Mouse (Mus musculus): ENCODE data around the gene Trp53bp1. TPM values are rescaled to one million over a fixed set of nuclear protein-coding genes. Genes with fewer than 3 reads are reported as not detected.

The Trp53bp1 gene
- total RNA-seq, 2 experiments from 2014 or later, result 148 to 170 TPM

DNA sequence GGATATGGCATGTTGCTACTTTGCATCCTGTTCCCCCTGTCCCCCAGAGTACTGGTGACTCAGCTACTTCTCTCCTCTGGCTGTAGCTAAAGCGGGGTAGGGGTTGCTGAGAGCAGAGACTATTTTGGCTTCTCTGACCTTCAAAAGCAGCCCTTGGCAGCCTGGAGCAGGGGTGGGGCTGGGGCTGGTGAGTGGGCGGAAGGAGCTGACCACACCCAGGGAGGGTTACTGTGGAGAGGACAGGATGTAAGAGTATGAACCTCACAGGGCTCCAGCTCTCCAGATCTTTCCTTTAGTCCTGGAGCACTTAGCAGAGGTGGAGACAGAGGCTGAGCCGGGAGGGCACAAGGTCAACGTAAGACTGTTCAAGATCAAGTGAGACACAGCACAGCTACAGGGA lies 23.0 kb upstream of the Trp53bp1 start:
- TF ChIP-seq CTCF (IDR thresholded peaks at IDR 0.05), result no peak
- peak; percentile 26 to 32 for DNase-seq (ENCODE audit: extremely low spot score in 1 of 2, low spot score in 2 of 2)

GRCm38 (mm10) chr2:121292316-121293013 lies 21.3 kb upstream of the Trp53bp1 start:
- no peak for DNase-seq (ENCODE audit: extremely low spot score in 1 of 2, low spot score in 2 of 2)
- peak; percentile 40 for TF ChIP-seq CTCF (IDR thresholded peaks at IDR 0.05)
- Histone ChIP-seq H3K4me3 (no peak overlapping the region), H3K27ac (peak overlapping the region; percentile 66)
- intact Hi-C loops (cut with DNase I), result loop anchor here (2.0 kb wide), 1 partner anchor 70 kb away; no protein-coding TSS in a partner anchor

More for the DNA sequence above, 23.0 kb upstream of the Trp53bp1 start:
- H3K4me3 ChIP-seq, result peak overlapping the region; percentile 63
- intact Hi-C loops (cut with DNase I), result loop anchor here (2.0 kb wide), 2 partner anchors 61 to 99 kb away; partner anchors contain the start of gene Ppip5k1
- peak overlapping the region; percentile 98 for H3K27ac ChIP-seq

DNA sequence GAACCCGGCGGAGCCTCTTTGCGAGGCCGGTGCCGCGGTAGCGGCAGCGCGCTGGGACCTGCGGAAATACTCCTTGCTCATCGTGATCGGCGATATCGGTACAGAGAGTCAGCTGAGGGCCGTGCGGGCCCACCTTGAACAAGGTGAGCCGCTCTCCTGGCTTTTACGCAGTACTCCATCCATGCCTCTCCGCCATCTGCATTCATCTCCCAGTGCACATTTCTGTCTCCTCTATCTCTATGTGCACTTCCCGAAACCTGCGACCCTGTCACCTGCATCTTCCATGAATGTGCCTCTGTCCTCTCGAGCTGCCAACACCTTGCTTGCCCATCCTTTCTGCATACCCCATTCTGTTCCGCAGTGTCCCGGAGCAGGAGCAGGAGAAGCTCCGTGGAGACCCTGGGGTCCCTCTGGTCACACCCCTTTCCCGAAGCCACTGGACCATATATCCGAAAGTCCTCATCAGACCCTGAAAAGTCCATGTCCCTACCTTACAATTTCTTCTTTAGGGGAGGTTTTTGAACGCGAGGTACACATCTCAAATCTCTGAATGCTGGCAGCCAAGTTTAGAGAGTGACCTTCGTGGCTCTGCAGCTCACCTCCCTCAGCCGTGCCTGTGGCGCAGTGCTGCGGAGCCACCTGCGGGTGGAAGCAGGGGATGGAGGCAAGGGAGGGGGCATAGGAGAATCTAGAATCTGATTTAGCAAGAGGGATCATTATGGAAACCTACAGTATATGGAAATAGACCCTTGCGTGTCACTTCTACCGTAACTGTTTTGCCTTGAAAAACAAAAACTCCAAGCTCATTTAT lies 18.7 kb upstream of the Trp53bp1 start:
- peak; percentile 31 to 39 for DNase-seq (ENCODE audit: extremely low spot score in 1 of 2, low spot score in 2 of 2)
- Histone ChIP-seq H3K27ac (peak overlapping the region; percentile 82), H3K4me3 (peak overlapping the region; percentile 68)
- peak; percentile 9 for TF ChIP-seq CTCF (IDR thresholded peaks at IDR 0.05)
- intact Hi-C loops (cut with DNase I), result loop anchor here (2.0 kb wide), 1 partner anchor 17 kb away; no protein-coding TSS in a partner anchor

DNA sequence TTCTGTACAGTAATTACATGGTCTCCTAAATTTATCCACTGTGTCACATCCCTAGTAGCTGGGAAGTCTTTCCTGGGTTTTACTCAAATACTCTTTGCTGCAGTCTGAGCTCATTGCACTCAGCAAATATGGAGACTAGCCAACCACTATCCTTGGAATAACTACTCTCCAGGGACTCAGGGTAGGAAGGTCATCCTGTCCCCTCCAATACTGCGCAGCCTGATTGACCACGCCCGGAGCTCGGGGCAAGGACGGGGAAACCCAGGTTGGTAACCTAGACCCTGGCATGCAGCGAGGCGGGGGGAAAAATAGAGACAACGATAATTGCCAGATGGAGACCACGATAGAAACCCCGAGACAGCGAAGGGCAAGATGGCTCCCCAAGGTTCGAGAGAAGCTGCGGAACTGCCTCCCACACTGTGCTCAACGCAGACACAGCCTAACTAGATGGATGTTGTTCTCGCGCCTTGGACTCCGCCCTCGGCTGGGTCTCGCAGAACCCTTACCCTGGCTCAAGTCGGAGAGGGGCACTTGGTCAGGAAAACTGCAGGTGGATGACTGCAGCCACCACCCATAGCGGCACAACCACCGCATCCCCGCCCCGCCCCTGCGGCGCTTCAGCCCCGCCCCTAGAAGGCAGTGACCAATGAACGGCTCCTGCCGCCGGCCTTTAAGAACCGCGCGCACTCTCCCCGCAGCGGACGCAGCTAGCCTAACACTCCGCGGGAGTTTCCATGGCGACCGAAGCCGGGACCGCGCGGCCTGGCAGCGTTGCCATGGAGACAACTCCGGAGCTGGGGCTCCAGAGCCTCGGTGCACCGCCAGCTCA lies 17.9 kb upstream of the Trp53bp1 start, which contains the start of gene Map1a:
Map1a (plus strand) TSS at position 700 of the 829 bp plus-strand sequence.
- peak within 1 kb of the TSS; percentile 68 for H3K4me3 ChIP-seq
- H3K27ac ChIP-seq, result peak within 1 kb of the TSS; percentile 97
- intact Hi-C loops (cut with DNase I), result loop anchor here (2.0 kb wide), 1 partner anchor 16 kb away; no protein-coding TSS in a partner anchor
- DNase-seq (ENCODE audit: extremely low spot score in 1 of 2, low spot score in 2 of 2), result peak; percentile 97 to 99
- TF ChIP-seq CTCF (IDR thresholded peaks at IDR 0.05), result peak; percentile 4

DNA sequence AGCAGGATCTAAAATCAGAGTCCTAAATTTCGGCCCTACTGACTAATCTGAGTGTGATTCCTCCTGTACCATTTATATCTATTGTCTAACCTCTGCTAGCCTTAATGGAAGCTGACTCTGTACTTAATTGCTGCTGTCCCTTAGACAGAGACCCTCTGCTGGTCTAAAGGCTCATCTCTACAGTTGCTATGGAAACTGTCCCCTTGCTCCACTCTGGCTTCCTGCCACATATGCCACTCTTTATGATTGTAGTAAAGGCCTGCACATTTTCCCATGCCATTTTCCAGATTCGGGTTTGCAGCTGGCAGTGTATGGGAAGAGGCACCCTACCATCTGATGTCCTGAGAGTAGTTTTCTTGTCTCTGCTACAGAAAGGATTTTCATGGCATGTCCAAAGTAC lies 16.6 kb upstream of the Trp53bp1 start:
- TF ChIP-seq CTCF (IDR thresholded peaks at IDR 0.05), result no peak
- H3K27ac ChIP-seq, result peak overlapping the region; percentile 97; the same call in 1 of the 2 replicates
- no peak overlapping the region for H3K4me3 ChIP-seq
- DNase-seq (ENCODE audit: extremely low spot score in 1 of 2, low spot score in 2 of 2), result no peak
- intact Hi-C loops (cut with DNase I), result loop anchor here (2.0 kb wide), 1 partner anchor 15 kb away; no protein-coding TSS in a partner anchor

DNA sequence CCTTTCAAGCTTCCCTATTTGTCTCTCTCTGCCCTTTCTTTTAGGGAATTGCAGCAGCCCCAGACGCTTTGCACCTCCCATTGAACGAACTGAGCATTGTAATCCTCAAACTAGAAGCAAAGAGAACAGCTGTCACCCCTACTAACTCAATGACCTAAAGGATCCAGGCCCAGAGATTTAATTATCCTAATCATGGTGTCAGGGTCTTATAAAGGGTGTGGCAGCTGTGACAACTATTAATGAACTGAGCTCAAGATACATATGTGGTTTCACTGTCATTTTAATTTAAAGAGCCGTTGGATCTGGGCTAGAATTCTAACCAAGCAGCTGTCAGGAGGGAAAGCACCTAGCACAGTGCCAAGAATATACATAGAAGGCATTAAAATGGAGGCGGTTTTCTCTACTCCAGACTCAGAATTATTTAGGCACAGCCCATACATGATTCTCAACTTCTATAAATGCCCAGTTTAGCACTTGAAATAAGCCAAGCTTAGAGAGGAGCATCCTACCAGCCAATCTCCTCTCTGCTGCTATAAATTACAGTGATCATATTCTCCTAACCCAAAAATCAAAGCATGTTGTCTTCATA lies 815 bp upstream of the Trp53bp1 start:
- H3K27ac ChIP-seq, result peak overlapping the region; percentile 93
- DNase-seq (ENCODE audit: extremely low spot score in 1 of 2, low spot score in 2 of 2), result no peak
- H3K4me3 ChIP-seq, result peak overlapping the region; percentile 79
- TF ChIP-seq CTCF (IDR thresholded peaks at IDR 0.05), result no peak
- intact Hi-C loops (cut with DNase I), result loop anchor here (2.0 kb wide), 1 partner anchor 17 kb away; the partner anchor contains the start of gene Map1a

- peak overlapping the region; percentile 93 for H3K27ac ChIP-seq
- no peak for TF ChIP-seq CTCF (IDR thresholded peaks at IDR 0.05)
- DNase-seq (ENCODE audit: extremely low spot score in 1 of 2, low spot score in 2 of 2), result no peak
- H3K4me3 ChIP-seq, result peak overlapping the region; percentile 79
- intact Hi-C loops (cut with DNase I), result no loop called here
These were observed 529 bp downstream of the Trp53bp1 start for GRCm38 (mm10) chr2:121270521-121271235.

DNA sequence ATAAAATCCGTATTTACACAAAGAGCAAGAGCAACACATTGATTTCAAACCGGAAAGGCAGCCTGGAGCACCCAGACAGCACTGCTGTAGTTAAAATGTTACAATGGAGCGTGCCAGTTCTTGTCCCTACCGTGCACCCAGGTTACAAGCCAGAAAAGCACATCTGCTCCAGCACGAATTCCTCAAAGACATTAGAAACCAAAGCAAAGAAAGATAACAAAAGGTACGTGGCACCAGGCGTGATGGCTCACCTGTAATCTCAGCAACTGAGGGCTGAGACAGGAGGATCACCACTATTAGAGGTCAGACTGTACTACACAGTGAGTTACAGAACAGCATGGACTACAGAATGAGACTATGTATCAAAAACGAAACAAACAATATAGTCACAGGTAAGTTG lies 2.8 kb downstream of the Trp53bp1 start:
- TF ChIP-seq CTCF (IDR thresholded peaks at IDR 0.05), result no peak
- Histone ChIP-seq H3K4me3 (no peak overlapping the region), H3K27ac (no peak overlapping the region)
- intact Hi-C loops (cut with DNase I), result no loop called here
- no peak for DNase-seq (ENCODE audit: extremely low spot score in 1 of 2, low spot score in 2 of 2)

DNA sequence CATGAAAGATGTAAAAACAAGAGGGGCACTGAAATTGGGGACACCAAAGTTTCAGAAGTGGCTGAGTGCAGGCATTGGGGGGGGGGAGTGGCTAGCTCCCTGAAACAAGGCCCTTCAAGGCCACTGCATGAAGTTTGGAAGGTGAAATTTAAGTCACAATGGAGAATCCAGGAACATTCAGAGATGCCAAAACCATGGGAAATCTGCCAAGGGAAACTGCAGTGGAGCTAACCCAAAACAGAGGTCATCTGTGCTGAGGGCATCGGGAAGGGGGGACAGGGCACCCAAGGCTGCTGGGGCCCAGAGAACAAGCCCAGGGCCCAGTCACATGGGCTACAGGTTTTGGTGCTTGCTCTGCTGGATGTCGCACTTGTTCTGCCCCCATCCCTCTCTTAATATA lies 21.4 kb downstream of the Trp53bp1 start:
- no peak overlapping the region for H3K27ac ChIP-seq
- intact Hi-C loops (cut with DNase I), result no loop called here

GRCm38 (mm10) chr2:121244099-121244498 lies 27.1 kb downstream of the Trp53bp1 start:
- intact Hi-C loops (cut with DNase I), result no loop called here
- no peak for DNase-seq (ENCODE audit: extremely low spot score in 1 of 2, low spot score in 2 of 2)
- Histone ChIP-seq H3K4me3 (no peak overlapping the region), H3K27ac (peak overlapping the region; percentile 21; the same call in 1 of the 2 replicates)
- no peak for TF ChIP-seq CTCF (IDR thresholded peaks at IDR 0.05)

More for the DNA sequence above, 21.4 kb downstream of the Trp53bp1 start:
- no peak for TF ChIP-seq CTCF (IDR thresholded peaks at IDR 0.05)
- H3K4me3 ChIP-seq, result no peak overlapping the region
- DNase-seq (ENCODE audit: extremely low spot score in 1 of 2, low spot score in 2 of 2), result no peak

All from left cerebral cortex, adult 2 months (tissue).